Mouse (Mus musculus): ENCODE results near the gene Katnbl1.

DNA sequence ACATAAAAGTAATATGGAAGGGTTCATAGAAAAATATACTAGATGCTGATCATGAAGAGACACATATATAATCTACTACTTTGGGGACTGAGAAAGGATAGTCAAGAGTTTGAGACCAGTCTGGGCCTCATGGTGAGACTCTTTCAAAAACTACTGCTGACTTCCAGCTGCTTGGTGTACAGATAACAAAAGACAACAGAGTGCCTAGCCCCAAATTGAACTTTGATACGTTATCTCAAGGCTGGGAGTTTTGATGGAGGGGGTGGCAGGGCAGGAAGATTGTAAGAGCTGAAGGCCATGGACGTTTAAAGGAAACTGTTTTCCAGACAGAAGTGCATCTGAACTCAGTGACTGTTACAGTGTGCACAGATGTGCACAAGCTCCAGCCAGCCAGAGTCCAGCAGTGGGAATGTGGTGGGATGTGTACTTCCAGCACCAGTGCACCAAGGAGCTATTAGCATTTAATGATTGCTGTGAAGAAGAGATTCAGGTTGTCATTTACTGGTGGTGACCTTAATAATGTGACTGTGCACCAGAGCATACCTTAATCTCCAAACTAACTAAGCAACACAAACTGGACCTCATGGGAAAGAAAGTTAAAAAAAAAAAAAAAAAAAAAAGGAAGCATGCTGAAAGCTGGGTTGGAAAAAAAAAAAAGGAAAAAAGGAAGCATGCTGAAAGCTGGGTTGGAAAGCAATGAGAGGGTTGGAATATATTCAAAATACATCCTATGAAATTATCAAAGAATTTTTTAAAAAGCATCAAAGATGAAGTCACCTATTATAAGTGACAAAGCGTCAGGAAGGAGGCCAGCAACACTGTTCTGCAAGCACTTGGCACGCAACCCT lies 46.7 kb upstream of the Katnbl1 start:
- TF ChIP-seq CTCF (IDR thresholded peaks at IDR 0.05; ENCODE audit: low read depth): no peak
- TF ChIP-seq EP300 (IDR thresholded peaks at IDR 0.05; ENCODE audit: low read depth): peak; percentile 35; the same call in 1 of the 2 replicates

Measured in liver, embryonic 14.5 days (tissue).